Mouse (Mus musculus) kidney, adult 8-10 months (tissue): ENCODE measurements at regions not wholly inside any gene's neighbourhood (a gene's known extent, or its start where the extent isn't known, plus 50 kb on each side); places are given as distances from the start of the nearest gene placed in this dataset.

Experiments
- DNase-seq, 2 experiments: peaks; one replicate each; pipeline ENCODE4 v3.0.0; 2022

DNA sequence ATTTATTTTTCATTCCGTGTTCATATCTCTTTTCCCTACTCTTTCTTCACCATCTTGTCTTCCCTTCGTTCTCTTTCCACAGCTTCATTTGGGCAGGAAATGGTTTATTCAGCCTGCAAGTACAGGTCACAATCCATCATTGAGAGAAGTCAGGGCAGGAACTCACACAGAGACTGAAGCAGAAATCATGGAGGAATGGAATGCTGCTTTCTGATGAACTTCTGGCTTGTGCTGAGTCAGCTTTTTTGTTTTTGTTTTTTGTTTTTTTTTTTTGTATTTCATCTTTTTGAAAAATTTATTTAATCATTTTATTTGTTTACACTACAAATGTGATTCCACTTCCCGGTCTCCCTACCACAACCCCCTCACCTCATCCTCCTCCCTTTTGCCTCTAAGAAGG is 51.2 kb upstream of the Suclg2 start:
- no peak for DNase-seq

DNA sequence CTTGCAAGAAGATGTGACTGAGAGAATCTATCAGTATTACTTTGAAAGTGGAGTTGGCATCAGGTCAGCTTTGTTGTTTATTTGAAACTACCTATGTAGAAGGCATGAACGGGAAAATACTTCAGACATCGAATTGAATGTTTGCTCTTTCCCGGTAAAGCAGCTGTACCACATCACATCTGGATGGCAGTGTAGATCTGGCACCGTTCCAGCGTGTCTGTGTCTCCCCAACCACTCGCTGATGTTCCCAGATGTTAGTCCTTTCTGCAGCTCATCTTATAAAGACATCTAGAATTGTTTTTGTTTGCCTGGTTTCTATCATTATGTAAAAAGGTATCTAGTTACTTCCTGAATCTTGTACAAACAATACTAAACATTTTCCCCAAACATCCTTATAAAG is 83.1 kb upstream of the Suclg2 start:
- DNase-seq = no peak

DNA sequence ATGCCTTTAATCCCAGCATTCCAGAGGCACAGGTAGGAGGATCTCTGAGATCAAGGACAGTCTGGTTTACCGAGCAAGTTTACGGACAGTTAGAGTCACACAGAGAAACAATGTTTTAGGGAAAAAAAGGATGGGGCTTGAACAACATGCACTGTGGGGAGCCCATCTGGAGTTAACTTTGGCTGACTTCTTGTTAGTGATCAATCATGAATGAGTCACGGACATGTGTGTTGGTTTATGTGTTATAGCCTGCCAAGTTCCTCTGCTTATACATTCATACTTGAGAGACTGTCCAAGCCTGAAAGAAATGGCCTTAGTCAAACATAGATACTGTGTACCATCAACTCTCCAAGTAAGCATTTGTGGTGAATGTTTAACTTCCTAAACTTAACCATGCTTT is 122.9 kb upstream of the Suclg2 start:
- no peak for DNase-seq

DNA sequence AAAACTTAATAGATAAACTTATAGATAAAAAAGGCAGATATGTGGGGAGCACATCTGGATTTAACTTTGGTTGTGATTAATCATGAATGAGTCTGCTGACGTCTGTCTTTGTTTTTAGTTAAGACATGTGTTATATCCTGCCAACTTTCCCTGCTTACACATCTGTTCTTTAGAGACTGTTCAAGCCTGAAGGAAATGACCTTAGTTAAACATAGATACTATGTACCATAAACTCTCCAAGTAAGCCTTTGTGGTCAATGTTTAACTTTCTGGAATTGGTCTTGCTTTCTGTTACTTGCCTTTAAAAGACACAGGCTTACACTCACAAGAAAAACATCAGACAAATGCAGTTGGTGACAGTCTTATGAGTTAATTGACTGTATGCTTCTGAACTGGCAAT is 127.9 kb upstream of the Suclg2 start:
- DNase-seq = peak in 1 of 2 experiments; percentile 6

DNA sequence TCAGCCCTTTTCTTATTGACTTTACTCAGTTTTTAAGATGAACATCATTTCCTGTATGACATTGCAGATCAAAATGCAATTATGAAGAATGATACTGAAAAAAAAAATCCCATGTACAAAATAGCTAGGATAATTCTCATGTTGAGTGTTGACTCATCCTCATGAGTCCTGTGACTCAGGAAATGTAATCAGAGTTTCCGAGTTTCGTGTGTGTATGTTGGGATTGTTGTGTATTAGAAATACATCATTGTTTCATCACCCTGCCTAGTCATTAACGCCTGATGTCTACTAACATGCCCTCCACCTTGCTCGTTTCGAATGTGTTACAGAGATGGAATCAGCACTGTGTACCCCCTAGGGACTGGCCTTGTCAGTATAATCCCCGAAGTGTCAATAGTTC is 156.9 kb upstream of the Suclg2 start:
- DNase-seq = no peak

DNA sequence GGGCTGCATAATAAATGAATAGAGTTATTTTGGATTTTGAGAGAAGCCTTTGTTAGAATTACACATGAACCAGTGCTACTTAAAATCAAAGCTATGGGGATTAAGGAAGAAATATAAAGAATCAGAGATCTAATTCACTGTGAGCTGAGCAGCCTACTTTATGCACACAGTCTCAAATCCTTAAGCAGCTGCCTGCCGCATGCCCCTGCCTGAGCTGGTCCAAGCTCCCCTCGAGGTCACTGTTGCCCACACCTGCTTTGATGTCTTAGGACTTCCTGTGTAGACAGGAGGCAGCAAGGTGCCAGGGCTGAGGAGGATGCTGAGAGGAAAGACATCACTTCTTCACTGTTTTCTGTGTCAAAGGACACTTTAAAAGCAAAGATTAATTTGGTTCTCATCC is 157.7 kb upstream of the Suclg2 start:
- DNase-seq = no peak

DNA sequence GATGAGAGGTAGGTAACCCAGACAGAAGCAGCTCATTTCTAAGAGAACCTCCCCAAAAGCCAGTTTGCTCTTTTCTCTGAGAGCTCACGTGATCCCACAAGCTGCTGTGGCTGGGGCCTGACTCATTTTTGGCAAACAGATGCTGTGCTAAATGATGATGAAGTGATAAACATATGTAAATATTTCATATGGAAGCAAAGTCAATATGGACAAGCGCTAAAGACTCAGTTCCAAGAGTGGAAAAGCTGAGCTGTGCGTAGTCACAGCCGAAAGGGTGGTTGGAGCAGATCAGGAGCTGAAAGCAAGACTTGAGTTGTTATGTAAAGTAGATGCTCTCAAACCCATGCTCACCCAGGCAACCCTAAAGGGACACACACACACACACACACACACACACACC is 168.0 kb upstream of the Suclg2 start:
- DNase-seq = no peak

DNA sequence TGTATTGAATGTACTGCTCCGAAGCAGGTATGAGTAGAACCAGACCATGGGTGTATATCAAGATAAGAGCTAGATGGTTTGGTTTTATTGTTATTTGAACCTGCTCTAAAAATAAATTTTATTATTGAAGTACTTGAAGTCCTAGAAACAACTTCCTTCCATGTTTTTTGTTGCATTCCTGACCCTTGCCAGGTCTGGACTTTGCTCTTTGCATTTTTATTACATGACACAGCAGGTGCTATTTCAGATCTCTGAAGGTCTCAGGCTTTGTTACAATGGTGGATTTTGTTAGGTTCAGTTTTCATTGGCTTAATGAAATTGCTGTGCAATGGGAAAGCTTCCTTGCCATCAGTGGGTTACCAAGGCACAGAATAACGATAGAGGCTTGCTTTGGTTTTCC is 184.0 kb upstream of the Suclg2 start:
- DNase-seq = no peak

DNA sequence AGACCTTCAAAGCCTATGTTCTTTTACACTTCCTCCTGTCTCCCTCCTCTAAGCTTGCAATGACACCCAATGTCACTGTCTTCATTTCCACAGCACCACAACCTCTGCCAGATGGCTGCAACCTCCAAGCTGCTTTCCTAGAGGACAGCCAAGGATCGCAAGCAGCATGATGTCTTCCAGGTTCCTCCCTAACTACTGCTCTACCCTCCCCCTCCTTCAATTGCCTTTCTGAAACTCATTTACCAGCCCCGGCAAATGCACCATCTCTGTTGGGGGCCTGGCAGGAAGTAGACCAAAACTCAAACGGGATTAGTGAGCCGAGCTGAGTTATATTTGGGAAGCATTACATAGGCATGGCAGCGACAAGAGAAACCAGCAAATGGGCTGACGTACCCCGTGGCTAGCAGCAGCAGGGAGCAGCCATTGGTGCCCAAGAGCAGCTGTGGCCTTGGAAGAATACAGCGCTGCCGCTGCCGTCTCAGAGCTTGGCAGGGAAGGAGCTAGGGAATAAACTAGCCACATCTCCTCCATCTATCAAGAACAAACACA is 185.6 kb upstream of the Suclg2 start:
- DNase-seq = no peak

DNA sequence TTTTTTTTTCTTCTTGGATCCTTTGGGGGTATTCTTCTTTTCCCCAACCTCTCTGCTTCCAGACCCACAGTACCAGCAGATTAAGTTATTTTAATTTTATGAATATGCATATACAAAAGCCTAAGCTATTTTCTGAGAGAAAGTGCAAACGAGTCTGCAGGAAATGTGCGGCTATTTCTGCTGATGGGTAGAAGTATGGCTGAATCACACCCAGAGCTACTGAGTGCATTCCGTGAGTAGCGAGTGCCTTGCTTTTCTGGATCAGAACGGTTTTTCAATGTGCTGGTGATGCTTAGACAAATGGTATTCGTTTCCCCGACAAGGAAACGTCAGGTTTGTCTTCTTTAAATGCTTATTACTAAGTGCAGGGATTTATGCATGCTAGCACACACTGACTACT is 186.5 kb upstream of the Suclg2 start:
- DNase-seq = no peak

DNA sequence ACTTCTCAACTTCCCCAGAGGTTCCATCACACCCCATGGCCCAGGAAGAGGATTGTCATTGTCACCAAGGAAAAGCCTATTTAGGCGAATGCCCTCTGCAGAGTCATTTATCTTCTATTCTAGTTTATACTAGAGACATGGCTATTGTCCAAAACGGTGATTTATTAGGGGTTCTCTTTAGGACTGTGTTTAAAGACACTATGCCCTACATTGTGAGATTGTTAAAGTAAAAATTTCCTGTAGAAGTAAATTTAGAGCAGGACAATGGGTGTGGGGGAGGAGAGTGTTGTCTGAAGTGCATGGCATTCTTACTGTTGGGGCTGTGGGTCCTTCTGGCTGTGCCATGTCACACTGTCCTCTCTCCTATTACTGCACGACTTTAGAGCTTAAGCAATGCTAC is 191.2 kb upstream of the Fam19a1 start:
- DNase-seq = no peak

DNA sequence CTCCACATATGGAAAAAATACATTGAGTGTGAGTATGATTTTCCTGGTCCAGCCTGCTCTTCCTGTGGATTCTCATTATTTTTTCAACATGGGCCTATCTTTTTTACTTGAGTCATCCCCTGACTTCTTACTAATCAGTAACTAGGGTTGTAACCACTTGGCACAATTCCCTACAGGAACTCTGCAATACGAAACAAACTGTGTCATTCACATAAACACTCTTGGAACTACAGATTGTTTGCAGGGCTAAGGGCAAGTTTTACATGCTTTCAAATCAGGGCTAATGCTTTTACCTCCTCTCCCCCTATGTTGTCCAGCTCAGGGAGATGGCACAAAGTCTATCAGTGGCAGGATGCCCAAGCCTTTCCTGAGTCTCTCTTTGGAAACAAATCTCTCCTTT is 178.4 kb upstream of the Fam19a1 start:
- peak; percentile 8 to 38 for DNase-seq

DNA sequence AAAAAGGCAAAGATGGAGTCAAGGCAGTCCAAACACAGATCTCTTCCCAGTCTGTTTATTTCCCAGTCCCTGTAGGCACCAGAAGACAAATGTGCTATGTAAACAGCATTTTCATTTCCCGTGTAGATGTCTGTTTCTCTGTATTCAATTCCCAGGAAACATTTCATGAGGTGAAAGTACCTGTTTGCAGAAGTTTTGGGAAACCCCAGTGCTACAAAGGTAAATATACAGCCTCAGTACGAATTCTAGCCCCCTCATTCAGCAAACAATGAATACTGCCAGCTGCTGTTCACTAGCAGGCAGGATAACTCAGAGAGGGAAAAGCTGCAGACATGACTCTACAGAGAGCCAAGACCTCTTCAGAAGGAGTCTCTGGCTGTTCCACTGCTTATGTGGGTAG is 176.4 kb upstream of the Fam19a1 start:
- DNase-seq = no peak

DNA sequence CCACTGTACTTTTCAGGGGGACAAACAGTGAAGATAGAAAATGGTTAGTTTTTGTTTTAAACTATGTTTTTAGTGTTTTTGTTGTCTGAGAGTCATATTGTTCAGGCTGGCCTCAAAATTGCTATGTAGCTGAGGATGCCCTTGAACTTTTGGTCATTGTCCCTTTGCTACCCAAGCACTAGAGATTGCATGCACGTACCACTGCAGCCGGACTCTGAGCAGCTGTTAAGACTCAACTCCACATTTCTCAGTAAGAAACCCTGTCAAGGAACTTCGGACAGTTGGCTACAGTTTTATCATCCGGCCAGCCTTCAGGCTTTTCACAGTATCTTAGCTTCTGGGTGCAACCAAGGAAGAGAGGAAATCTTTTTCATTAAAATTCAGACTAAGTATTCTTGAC is 173.9 kb upstream of the Fam19a1 start:
- no peak for DNase-seq

DNA sequence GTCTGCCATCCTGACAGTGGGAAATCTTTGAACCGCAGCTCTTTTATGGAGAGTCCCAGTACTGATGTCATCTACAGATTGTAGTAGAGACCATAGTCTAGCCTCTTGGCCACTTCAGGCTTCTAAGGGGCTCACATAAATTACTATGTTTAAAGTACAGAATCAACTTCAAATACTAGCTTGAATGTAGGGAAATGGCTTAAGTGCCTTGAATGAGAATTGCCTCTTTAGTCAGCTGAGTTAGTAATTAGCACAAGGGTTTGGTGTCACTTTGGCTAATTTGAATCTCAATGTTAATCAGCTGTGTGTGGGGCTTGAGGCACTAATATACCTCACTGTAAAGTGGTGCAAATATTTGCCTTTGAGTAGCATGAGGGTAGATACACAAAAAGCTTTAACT is 152.2 kb upstream of the Fam19a1 start:
- no peak for DNase-seq

DNA sequence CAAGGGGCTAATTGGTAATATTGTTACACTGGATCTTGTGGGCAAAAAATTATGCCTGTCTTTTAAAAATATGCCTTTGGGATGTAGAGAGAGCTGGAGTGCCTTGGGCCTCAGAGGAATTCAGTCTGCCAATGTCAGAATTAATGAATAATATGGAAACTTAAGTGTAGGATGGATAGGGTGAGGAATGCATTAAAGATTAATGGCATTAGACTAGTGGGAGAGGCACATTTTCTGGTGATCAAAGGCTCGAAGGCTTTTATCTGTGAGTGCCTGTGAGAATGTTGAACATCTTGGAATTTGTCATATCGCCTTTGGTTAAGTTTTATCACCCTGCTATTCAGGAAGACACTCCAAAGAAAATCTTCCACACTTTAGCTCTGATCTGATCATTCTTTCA is 146.7 kb upstream of the Fam19a1 start:
- no peak for DNase-seq

DNA sequence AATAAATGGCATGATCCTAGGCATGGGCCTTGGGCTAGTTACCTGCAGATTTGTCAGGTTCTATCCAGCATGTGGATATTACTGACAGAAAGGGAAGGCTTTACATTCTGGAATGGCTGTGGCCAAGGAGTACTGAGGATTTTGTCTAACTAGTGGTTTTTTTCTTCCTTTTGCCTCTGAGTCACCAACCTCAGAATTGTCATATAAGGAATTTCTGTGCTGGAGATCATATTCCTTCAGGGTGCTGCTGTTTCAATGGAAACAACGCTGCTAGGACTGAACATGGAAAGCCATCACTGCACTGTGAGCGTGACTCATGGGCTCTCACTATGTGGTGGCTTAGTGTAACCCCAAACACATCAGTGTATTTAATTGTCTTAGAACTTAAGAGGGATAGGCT is 137.0 kb upstream of the Fam19a1 start:
- no peak for DNase-seq

DNA sequence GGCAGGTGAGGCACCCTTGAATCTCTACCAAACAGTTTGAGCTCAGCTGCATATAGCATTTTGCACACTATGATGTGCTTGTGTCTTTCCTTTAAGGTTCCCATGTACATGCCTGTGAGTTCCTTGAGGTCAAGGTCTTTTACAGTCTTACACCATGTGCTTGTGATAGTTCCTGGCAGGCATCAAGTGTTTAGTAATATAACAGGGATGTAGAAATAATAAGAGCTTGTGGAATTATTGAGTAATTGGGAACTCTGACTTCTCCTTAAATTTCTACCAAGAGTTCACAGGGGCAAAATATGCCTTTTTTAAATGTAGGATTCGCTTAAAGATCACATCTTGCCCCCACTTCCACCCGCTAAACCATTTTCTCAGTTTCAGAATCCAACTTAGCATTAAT is 115.9 kb upstream of the Fam19a1 start:
- DNase-seq = no peak

DNA sequence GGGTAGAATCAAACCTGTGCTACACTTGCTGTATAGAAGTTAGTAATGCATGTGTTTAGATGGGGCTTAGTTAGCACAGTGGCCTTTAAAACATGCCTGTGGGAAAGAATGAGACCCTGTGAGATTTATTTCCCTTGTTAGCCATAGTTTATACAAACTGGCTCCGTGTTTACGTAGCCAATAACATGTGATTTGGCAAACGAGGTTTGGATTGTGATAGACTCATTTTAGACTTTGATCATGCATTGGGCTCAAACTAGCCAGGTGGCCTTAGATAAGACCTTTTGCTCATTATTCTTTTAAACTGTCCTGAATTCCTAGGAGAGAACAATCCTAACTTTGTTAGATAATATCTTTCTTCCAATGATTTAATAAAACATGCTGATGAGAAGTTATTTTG is 115.2 kb upstream of the Fam19a1 start:
- no peak for DNase-seq

DNA sequence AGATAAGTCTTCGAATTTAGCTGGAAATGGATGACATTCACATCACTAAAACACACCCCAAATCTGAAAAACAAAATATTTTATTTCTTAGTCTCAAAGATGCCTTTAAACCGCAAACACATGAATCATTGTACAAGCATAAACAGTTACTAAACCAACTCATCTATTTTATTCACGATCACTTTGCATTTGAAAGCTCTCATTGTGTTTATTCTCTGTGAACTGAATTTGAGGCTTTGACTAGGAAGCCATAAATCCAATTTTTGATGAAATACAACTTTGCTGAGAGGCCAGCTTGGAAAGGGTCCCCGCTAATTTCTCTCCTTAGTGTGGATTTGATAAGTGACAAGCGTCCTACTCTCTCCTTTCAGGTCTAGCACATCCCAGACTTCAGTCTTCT is 113.5 kb upstream of the Fam19a1 start:
- DNase-seq = no peak

DNA sequence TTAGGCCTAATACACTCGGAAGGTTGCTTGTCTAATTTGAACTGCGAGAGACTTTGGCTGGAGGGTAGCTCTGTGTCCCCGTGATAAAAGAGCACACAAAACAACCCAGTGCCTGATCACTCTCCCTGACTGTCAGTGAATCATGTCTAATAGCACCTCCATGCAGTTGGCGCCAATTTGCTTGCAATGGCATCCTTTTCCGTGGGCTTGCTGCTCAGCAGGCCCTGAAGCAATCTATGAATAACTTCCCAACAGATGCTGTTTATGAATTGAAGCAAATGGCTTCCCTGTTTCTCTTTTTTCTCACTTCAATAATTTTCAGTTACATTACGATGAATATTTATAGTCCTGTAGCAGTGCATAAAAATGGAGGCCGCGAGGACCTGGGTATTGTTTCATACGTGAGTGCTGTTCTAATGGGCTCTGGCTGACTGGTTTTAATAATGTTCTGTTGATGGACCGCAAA is 112.9 kb upstream of the Fam19a1 start:
- no peak for DNase-seq

DNA sequence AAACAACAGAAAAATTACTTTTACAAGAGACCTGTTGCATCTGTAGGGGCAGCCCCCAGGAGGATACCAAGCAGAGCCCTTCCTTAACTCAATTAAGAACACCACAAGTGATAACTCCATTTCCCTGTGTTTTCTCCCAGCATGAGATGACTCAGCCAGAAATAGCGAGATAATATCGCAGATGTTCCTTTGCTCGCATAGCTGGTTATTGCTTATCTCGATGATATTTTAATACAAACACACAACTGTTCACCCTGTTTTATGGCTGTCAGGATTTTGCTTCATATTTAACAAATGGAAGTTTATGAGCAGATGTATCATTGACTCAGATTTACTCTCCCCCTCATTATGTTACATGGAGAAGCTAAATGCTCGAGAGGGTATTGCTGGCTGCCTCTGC is 101.7 kb upstream of the Fam19a1 start:
- no peak for DNase-seq

DNA sequence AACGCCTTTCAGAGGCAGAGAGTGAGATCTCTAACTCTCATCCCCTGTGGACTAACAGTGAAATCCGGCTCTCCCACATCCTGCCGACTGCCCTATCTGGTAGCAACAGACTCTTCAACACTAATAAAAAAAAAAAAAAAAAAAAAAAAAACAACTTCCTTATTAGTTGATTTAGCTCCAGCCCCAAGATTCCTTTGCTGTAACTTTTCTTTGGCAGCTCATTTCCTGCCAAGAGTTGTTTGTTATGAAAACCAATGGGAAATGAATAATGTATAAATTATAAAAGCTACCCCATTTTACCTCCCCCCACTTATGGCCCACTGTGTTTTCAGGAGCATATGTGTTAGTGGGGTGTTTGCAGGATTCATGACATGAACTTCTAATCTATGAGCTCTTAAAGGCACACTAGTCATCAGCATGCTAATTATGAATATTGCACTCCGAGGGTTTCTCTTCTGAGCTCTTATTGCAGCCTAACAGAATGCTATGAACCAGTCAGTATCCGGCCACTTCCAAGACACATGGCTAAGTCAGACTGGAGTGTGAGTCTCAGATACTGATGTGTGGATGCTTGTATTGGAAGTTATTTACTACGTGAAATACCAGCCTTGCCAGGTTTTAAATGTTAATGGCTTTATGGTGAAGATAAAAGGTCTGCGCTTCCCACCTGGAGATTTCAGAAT is 84.8 kb upstream of the Fam19a1 start:
- DNase-seq = peak in 1 of 2 experiments; percentile 10

DNA sequence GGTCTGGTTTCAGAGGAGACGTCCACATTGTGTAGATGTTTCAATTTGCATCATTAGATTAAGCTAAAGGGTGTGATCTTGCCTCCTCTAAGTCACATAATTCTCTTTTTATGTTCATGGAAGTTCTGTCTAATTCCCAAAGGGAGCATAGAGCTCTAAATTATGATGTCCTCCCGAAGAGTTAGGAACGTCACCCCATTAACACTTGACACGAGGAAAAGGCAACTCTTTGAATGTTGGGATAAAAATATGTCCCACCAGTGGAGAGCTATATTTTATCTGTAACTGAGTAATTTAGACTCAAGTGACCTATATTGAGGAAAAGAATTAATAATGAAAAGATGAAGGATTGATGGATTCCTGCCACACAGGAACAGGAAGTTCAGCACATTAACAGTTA is 69.2 kb upstream of the Fam19a1 start:
- peak in 1 of 2 experiments; percentile 35 for DNase-seq

DNA sequence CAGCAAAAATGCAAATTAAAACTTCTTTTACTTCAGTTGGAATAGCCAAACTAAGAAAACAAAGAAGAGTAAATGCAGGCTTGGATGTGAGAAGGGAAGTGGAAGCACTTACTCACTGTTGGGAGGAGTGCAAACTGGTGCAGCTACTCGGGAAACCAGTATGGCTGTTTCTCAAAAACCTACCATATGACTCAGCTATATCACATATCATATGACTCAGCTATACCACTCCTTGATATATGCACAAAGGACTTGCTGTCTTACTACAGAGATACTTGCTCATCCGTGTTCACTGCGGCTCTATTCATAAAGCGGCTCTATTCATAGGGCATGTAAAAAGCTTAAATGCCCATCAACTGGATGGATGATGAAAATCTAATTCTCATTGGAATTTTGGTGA is 59.5 kb upstream of the Fam19a1 start:
- no peak for DNase-seq
